Mouse (Mus musculus) kidney, postnatal 0 days (tissue): ENCODE data around the gene Avil. TPM values are rescaled to one million over a fixed set of nuclear protein-coding genes. Genes with fewer than 3 reads are reported as not detected.

Experiments used
- ATAC-seq: fragments of 200-750 bp; cut with Nextera tagmentation; replicated peaks from 2 replicates; pipeline ENCODE4 v1.8.0; 2017; ENCODE audit warnings: low read depth, moderate number of reproducible peaks, moderate TSS enrichment, moderate library complexity; ENCODE audit not compliant: low FRiP score
- DNase-seq: peaks from one replicate; pipeline ENCODE4 v3.0.0-alpha.2; 2016; ENCODE audit warnings: low spot score
- H3K27ac ChIP-seq: fragments of 300-500 bp; sonication (generic); 2 replicates; pipeline ENCODE4 v1.5.1; 2014; ENCODE audit warnings: mild to moderate bottlenecking
- H3K27me3 ChIP-seq: fragments of 300-500 bp; sonication (generic); 2 replicates; pipeline ENCODE4 v1.6.1; 2014; ENCODE audit warnings: low read length, mixed read lengths; ENCODE audit not compliant: insufficient read depth
- H3K36me3 ChIP-seq: fragments of 300-500 bp; sonication (generic); 2 replicates; pipeline ENCODE4 v1.6.1; 2014; ENCODE audit warnings: low read length, mixed read lengths; ENCODE audit not compliant: insufficient read depth
- H3K4me1 ChIP-seq: fragments of 300-500 bp; sonication (generic); replicated peaks from 2 replicates; pipeline ENCODE4 v1.6.1; 2014; ENCODE audit warnings: antibody characterized with exemption, low read length, mixed read lengths; ENCODE audit not compliant: insufficient read depth
- H3K4me2 ChIP-seq: fragments of 300-500 bp; sonication (generic); 2 replicates; pipeline ENCODE4 v1.6.1; 2014; ENCODE audit warnings: mild to moderate bottlenecking, low read length, moderate library complexity, mixed read lengths
- H3K4me3 ChIP-seq: fragments of 300-500 bp; sonication (generic); replicated peaks from 2 replicates; pipeline ENCODE4 v1.5.1; 2014; ENCODE audit warnings: low read depth, low read length
- H3K9ac ChIP-seq: fragments of 300-500 bp; sonication (generic); 2 replicates; pipeline ENCODE4 v1.6.1; 2014; ENCODE audit warnings: low read depth, low read length
- H3K9me3 ChIP-seq: fragments of 300-500 bp; sonication (generic); replicated peaks from 2 replicates; pipeline ENCODE4 v1.6.1; 2016; ENCODE audit warnings: low read length, inconsistent platforms, mixed read lengths
- CTCF ChIP-seq: IDR thresholded peaks from 2 replicates; pipeline ENCODE4 v1.5.1; 2016; ENCODE audit warnings: antibody characterized with exemption, low read depth, mild to moderate bottlenecking, moderate library complexity
- WGBS: fragments of 180-500 bp; shearing (Covaris S2); extraction: QIAGEN DNeasy Blood & Tissue Kit; methylation state at CpG from one replicate; pipeline ENCODE4 v1.1.7; 2014; 5-methylcytosine and 5-hydroxymethylcytosine counted together
- polyA plus RNA-seq: library from polyadenylated mRNA; unstranded; fragments of >200 nt; fragmentation: Nextera tagmentation; extraction: Ambion mirVana; gene quantifications from 2 replicates; pipeline ENCODE4 v1.2.1, GENCODE M21; 2015

Gene Avil
- polyA plus RNA-seq, 1 experiment from 2014 or later: 0.07 TPM

DNA sequence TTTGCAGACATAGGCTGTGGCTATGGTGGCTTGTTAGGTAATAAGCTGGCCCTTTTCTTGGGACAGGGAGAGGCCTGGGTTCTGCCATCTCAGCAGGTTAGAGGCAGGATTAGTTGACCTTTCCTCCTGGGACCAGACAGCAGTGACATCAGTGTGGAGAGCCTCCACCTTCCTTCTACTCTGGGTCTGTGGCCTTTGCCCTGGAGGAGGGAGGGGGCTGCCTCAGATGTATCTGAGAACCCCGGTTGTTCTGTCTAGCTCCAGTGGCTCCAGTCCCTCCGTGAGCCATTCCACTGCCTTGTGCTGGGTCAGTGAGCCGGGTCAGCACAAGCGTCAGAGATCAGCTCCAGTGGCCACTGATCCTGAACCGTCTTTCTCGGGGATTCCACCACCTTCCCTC, 42.7 kb downstream of the Avil start:
- Histone ChIP-seq H3K36me3 (0 out of 2 replicates have a peak, but pooled peaks cover 4% of the 10 kb centered on the region), H3K27ac (peak overlapping the region; percentile 77), H3K9me3 (no peaks in the 10 kb centered on the region), H3K4me2 (no peak overlapping the region), H3K9ac (no peak overlapping the region), H3K4me3 (no peak overlapping the region), H3K4me1 (peaks cover 9% of the 10 kb centered on the region), H3K27me3 (peaks cover 6% of the 10 kb centered on the region)
- DNase-seq (peak; percentile 31), ATAC-seq (peak; percentile 83)
- TF ChIP-seq CTCF: no peak
- 56% methylated on average over 6 of the region's 6 CpGs for WGBS

GRCm38 (mm10) chr10:127047954-127048353, 47.4 kb downstream of the Avil start, which contains the start of gene Cyp27b1:
Gene Cyp27b1, plus strand, starts transcription at chr10:127048250.
- DNase-seq (no peak), ATAC-seq (peak; percentile 31; the same call in 1 of the 2 replicates)
- WGBS: 24% methylated on average over 5 of the region's 5 CpGs
- peaks cover 24% of the 10 kb centered on the region for H3K27me3 ChIP-seq
- H3K4me1 ChIP-seq: peaks cover 16% of the 10 kb centered on the region
- H3K27ac ChIP-seq: 0 out of 2 replicates have a peak within 1 kb of the TSS, but pooled peaks have one; percentile 37
- TF ChIP-seq CTCF: no peak
- H3K4me3 ChIP-seq: peak within 1 kb of the TSS; percentile 24
- peak within 1 kb of the TSS; percentile 48 for H3K4me2 ChIP-seq
- H3K36me3 ChIP-seq: 0 out of 2 replicates have a peak, but pooled peaks cover 4% of the 10 kb centered on the region
- H3K9ac ChIP-seq: peak within 1 kb of the TSS; percentile 54
- no peaks in the 10 kb centered on the region for H3K9me3 ChIP-seq

GRCm38 (mm10) chr10:127048608-127049394, 48.3 kb downstream of the Avil start:
- peaks cover 24% of the 10 kb centered on the region for H3K27me3 ChIP-seq
- ATAC-seq (no peak), DNase-seq (peak; percentile 42)
- H3K4me2 ChIP-seq: peak overlapping the region; percentile 48
- peak overlapping the region; percentile 24 for H3K4me3 ChIP-seq
- 3% methylated on average over 35 of the region's 35 CpGs for WGBS
- TF ChIP-seq CTCF: peak; percentile 26; the same call in 1 of the 2 replicates
- peaks cover 13% of the 10 kb centered on the region; the same call in 1 of the 2 replicates for H3K4me1 ChIP-seq
- H3K9me3 ChIP-seq: no peaks in the 10 kb centered on the region
- H3K36me3 ChIP-seq: 0 out of 2 replicates have a peak, but pooled peaks cover 4% of the 10 kb centered on the region
- H3K9ac ChIP-seq: peak overlapping the region; percentile 54
- 0 out of 2 replicates have a peak overlapping the region, but pooled peaks have one; percentile 37 for H3K27ac ChIP-seq

- TF ChIP-seq CTCF: peak; percentile 55
- DNase-seq (peak; percentile 15), ATAC-seq (no peak)
- Histone ChIP-seq H3K4me3 (peak overlapping the region; percentile 24), H3K27me3 (peaks cover 24% of the 10 kb centered on the region), H3K4me1 (peaks cover 13% of the 10 kb centered on the region; the same call in 1 of the 2 replicates), H3K27ac (0 out of 2 replicates have a peak overlapping the region, but pooled peaks have one; percentile 9), H3K4me2 (peak overlapping the region; percentile 48), H3K36me3 (0 out of 2 replicates have a peak, but pooled peaks cover 4% of the 10 kb centered on the region), H3K9me3 (no peaks in the 10 kb centered on the region), H3K9ac (peak overlapping the region; percentile 54; the same call in 1 of the 2 replicates)
- WGBS: 2% methylated on average over 29 of the region's 29 CpGs
Observed at GRCm38 (mm10) chr10:127049395-127050118, 49.0 kb downstream of the Avil start.

DNA sequence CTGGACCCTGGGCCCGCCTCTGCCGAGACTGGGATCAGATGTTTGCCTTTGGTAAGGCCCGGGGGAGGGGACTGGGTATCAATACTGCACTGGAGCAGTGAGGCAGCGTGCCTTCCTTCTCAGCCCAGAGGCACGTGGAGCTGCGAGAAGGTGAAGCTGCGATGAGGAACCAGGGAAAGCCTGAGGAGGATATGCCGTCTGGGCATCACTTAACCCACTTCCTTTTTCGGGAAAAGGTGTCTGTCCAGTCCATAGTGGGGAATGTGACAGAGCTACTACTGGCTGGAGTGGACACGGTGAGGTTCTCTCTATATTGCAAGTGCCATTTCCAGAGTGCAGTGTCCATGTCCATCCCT, 49.6 kb downstream of the Avil start:
- Histone ChIP-seq H3K27me3 (peaks cover 24% of the 10 kb centered on the region), H3K4me3 (0 out of 2 replicates have a peak overlapping the region, but pooled peaks have one; percentile 24), H3K36me3 (0 out of 2 replicates have a peak, but pooled peaks cover under 1% of the 10 kb centered on the region), H3K4me1 (peaks cover 13% of the 10 kb centered on the region; the same call in 1 of the 2 replicates), H3K9ac (peak overlapping the region; percentile 54; the same call in 1 of the 2 replicates), H3K4me2 (peak overlapping the region; percentile 48; the same call in 1 of the 2 replicates), H3K9me3 (no peaks in the 10 kb centered on the region), H3K27ac (0 out of 2 replicates have a peak overlapping the region, but pooled peaks have one; percentile 9)
- ATAC-seq: no peak
- TF ChIP-seq CTCF: no peak
- no peak for DNase-seq
- 14% methylated on average over 10 of the region's 10 CpGs for WGBS

- Histone ChIP-seq H3K9ac (no peak overlapping the region), H3K4me3 (no peak overlapping the region), H3K27me3 (0 out of 2 replicates have a peak, but pooled peaks cover 4% of the 10 kb centered on the region), H3K27ac (no peak overlapping the region), H3K4me1 (no peaks in the 10 kb centered on the region), H3K9me3 (no peaks in the 10 kb centered on the region), H3K4me2 (no peak overlapping the region), H3K36me3 (peaks cover 17% of the 10 kb centered on the region; the same call in 1 of the 2 replicates)
- ATAC-seq (no peak), DNase-seq (no peak)
- no peak for TF ChIP-seq CTCF
- 70% methylated on average over 4 of the region's 4 CpGs for WGBS
Observed at GRCm38 (mm10) chr10:127054646-127055045, 54.1 kb downstream of the Avil start.
